Mouse (Mus musculus): ENCODE measurements around the gene 2010111I01Rik. TPM values are rescaled to one million over a fixed set of nuclear protein-coding genes. Genes with fewer than 3 reads are reported as not detected.
A peak's percentile ranks its signal among the peaks of the same experiment; 100 is the strongest.

2010111I01Rik gene
- total and polyA plus RNA-seq, 3 experiments, result 13.3 to 19.8 (median 14.4) TPM

GRCm38 (mm10) chr13:63039848-63040247 lies 75.2 kb downstream of the 2010111I01Rik start:
- no peak for DNase-seq (ENCODE audit: extremely low read depth)
- TF ChIP-seq ZC3H11A (IDR thresholded peaks at IDR 0.05; ENCODE audit: low read depth, low read length), result no peak
- TF ChIP-seq MEF2A (IDR thresholded peaks at IDR 0.05; ENCODE audit: borderline replicate concordance, low read depth, low read length), result no peak
- TF ChIP-seq PAX5 (IDR thresholded peaks at IDR 0.05; ENCODE audit: low read length), result no peak
- TF ChIP-seq MAFK (IDR thresholded peaks at IDR 0.05; ENCODE audit: insufficient replicate concordance, low read length), result no peak
- no peak for TF ChIP-seq TCF12 (IDR thresholded peaks at IDR 0.05; ENCODE audit: low read depth, low read length)
- Histone ChIP-seq H3K9me3 (replicated peaks; ENCODE audit: low read length) (no peaks in the 10 kb centered on the region), H3K36me3 (replicated peaks in 1 of 2; ENCODE audit: control insufficient read depth in 1 of 2, insufficient read depth in 1 of 2, low read length in 1 of 2) (no peaks in the 10 kb centered on the region), H3K4me1 (ENCODE audit: control insufficient read depth in 1 of 2, insufficient read depth in 2 of 2) (no peaks in the 10 kb centered on the region), H3K4me3 (replicated peaks in 1 of 3; ENCODE audit: low read depth in 2 of 3, low read length in 2 of 3, poor library complexity in 1 of 3) (no peak overlapping the region), H3K27ac (ENCODE audit: insufficient read depth, low read depth) (no peak overlapping the region), H3K27me3 (replicated peaks) (no peaks in the 10 kb centered on the region), H3K79me2 (replicated peaks; ENCODE audit: control insufficient read depth, extremely low read depth, insufficient read depth, poor library complexity, severe bottlenecking) (no peaks in the 10 kb centered on the region), H3K4me2 (ENCODE audit: insufficient read depth, low read depth, poor library complexity, severe bottlenecking) (no peak overlapping the region), H3K9ac (ENCODE audit: insufficient read depth, low read depth) (no peak overlapping the region)
- dilution Hi-C loops (cut with MboI; ENCODE audit: extremely low pct_ligation_motif_present, extremely low pct_unique_long_range_greater_than_20kb, low sequenced_read_pairs), result no loop called here
- in situ Hi-C loops (cut with MboI; ENCODE audit: low pct_ligation_motif_present, low pct_unique_long_range_greater_than_20kb, low sequenced_read_pairs), result no loop called here

DNA sequence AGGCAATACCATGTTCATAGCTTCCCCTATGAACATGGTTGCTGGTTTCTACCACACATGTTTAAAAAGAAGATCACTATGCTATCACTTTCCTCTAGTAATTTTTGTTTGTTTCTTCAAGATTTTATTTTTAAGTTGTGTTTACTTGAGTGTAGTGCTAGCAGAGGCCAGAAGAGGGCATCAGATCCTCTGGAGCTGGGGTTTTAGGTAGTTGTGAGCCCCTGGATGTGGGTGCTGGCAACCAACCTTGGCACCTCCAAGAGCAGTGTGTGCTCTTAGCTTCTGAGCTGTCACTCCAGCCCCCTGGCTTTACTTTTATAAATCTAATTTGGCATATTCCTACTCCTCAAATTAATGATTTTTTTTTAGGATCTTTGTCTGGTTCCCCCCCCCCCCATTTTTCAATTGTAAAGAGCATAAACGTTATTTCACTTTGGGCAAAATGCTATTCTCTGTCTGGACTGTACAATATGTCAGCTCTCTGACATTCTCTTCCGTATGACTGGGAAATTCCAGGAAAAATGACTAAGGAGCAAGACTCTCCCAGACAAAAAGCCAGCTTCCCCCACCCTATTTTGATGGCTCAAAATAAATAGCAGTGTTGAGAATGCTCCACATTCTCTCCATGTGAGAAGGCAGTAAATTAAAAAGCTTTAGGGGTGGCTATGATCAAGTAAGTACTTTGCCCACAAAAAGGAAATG lies 81.0 kb downstream of the 2010111I01Rik start:
- no peak overlapping the region for H3K9ac ChIP-seq (ENCODE audit: insufficient read depth, low read depth)
- DNase-seq (ENCODE audit: extremely low read depth), result no peak
- no peaks in the 10 kb centered on the region for H3K79me2 ChIP-seq (replicated peaks; ENCODE audit: control insufficient read depth, extremely low read depth, insufficient read depth, poor library complexity, severe bottlenecking)
- no peak overlapping the region for H3K4me3 ChIP-seq (replicated peaks in 1 of 3; ENCODE audit: low read depth in 2 of 3, low read length in 2 of 3, poor library complexity in 1 of 3)
- in situ Hi-C loops (cut with MboI; ENCODE audit: low pct_ligation_motif_present, low pct_unique_long_range_greater_than_20kb, low sequenced_read_pairs) (loop anchor here (5.0 kb wide), 1 partner anchor 272 kb away; no protein-coding TSS in a partner anchor), dilution Hi-C loops (cut with MboI; ENCODE audit: extremely low pct_ligation_motif_present, extremely low pct_unique_long_range_greater_than_20kb, low sequenced_read_pairs) (no loop called here)
- peak in 1 of 2 experiments; percentile 23; a peak in 1 of 4 replicates for TF ChIP-seq CTCF (conservative IDR thresholded peaks at IDR 0.05 in 1 of 2, IDR thresholded peaks at IDR 0.05 in 1 of 2; ENCODE audit: low read depth in 2 of 2, low read length in 2 of 2)
- TF ChIP-seq E2F4 (IDR thresholded peaks at IDR 0.05; ENCODE audit: insufficient replicate concordance, low read depth, low read length), result no peak
- no peak for TF ChIP-seq JUND (conservative IDR thresholded peaks at IDR 0.05; ENCODE audit: low read depth, low read length)
- peak; percentile 0; the same call in 1 of the 2 replicates for TF ChIP-seq RAD21 (IDR thresholded peaks at IDR 0.05; ENCODE audit: low read depth, low read length)
- TF ChIP-seq GABPA (IDR thresholded peaks at IDR 0.05; ENCODE audit: insufficient replicate concordance, low read depth, low read length), result no peak
- no peak for TF ChIP-seq MYC (IDR thresholded peaks at IDR 0.05; ENCODE audit: low read depth, low read length)
- no peak for TF ChIP-seq ZKSCAN1 (IDR thresholded peaks at IDR 0.05; ENCODE audit: borderline replicate concordance, low read depth, low read length)
- TF ChIP-seq POLR2A (IDR thresholded peaks at IDR 0.05; ENCODE audit: low read depth, low read length), result no peak
- no peak for TF ChIP-seq POLR2AphosphoS2 (IDR thresholded peaks at IDR 0.05; ENCODE audit: low read depth, low read length)
- TF ChIP-seq MAX (IDR thresholded peaks at IDR 0.05; ENCODE audit: low read length), result no peak
- no peak for TF ChIP-seq MAFK (IDR thresholded peaks at IDR 0.05; ENCODE audit: insufficient replicate concordance, low read length)
- no peak for TF ChIP-seq USF1 (IDR thresholded peaks at IDR 0.05; ENCODE audit: low read depth, low read length)
- no peak for TF ChIP-seq PAX5 (IDR thresholded peaks at IDR 0.05; ENCODE audit: low read length)
- no peak for TF ChIP-seq TCF12 (IDR thresholded peaks at IDR 0.05; ENCODE audit: low read depth, low read length)
- TF ChIP-seq SMC3 (IDR thresholded peaks at IDR 0.05; ENCODE audit: low read depth, low read length), result no peak
- H3K4me1 ChIP-seq (ENCODE audit: control insufficient read depth in 1 of 2, insufficient read depth in 2 of 2), result no peaks in the 10 kb centered on the region
- H3K27me3 ChIP-seq (replicated peaks), result no peaks in the 10 kb centered on the region
- H3K4me2 ChIP-seq (ENCODE audit: insufficient read depth, low read depth, poor library complexity, severe bottlenecking), result no peak overlapping the region
- no peaks in the 10 kb centered on the region for H3K9me3 ChIP-seq (replicated peaks; ENCODE audit: low read length)
- no peaks in the 10 kb centered on the region for H3K36me3 ChIP-seq (replicated peaks in 1 of 2; ENCODE audit: control insufficient read depth in 1 of 2, insufficient read depth in 1 of 2, low read length in 1 of 2)
- no peak overlapping the region for H3K27ac ChIP-seq (ENCODE audit: insufficient read depth, low read depth)

Measured in CH12.LX (cell line).